Mouse (Mus musculus): ENCODE results near the gene Hspb2. TPM values are rescaled to one million over a fixed set of nuclear protein-coding genes. Genes with fewer than 3 reads are reported as not detected.
A peak's percentile ranks its signal among the peaks of the same experiment; 100 is the strongest.

The Hspb2 gene
- polyA plus RNA-seq, 1 experiment from 2014 or later, result 322 TPM

- peaks cover 16 to 43% of the 10 kb centered on the region in 2 experiments for H3K4me1 ChIP-seq (ENCODE audit: control insufficient read depth in 2 of 2, insufficient read depth in 2 of 2, low read length in 2 of 2)
- 0 out of 2 replicates have a peak, but pooled peaks cover 2% of the 10 kb centered on the region for H3K27me3 ChIP-seq (ENCODE audit: control insufficient read depth, insufficient read depth, low read length)
- no peaks in the 10 kb centered on the region for H3K9me3 ChIP-seq (ENCODE audit: control insufficient read depth, low read length)
- peaks cover 13% of the 10 kb centered on the region for H3K36me3 ChIP-seq (ENCODE audit: control insufficient read depth, insufficient read depth, low read length)
- ATAC-seq (ENCODE audit: insufficient number of reproducible peaks, insufficient read depth, low FRiP score, low read depth), result no peak
- 35% methylated on average over 6 of the region's 6 CpGs for WGBS
- H3K4me3 ChIP-seq (ENCODE audit: control insufficient read depth in 1 of 2, insufficient read depth in 1 of 2, low read depth in 1 of 2, low read length in 2 of 2), result peak overlapping the region; percentile 59 to 76
- peak overlapping the region; percentile 88 for H3K9ac ChIP-seq (ENCODE audit: low read length)
- H3K27ac ChIP-seq (replicated peaks in 1 of 2; ENCODE audit: control insufficient read depth in 1 of 2, insufficient read depth in 1 of 2, low read depth in 2 of 2, low read length in 2 of 2), result peak overlapping the region; percentile 99 to 100
- H3K4me2 ChIP-seq (ENCODE audit: low read length), result peak overlapping the region; percentile 79
Observed at GRCm38 (mm10) chr9:50750706-50751105, 1.4 kb downstream of the Hspb2 start.

- peak within 1 kb of the TSS; percentile 53 to 66 for H3K4me3 ChIP-seq (ENCODE audit: control insufficient read depth in 1 of 2, insufficient read depth in 1 of 2, low read depth in 1 of 2, low read length in 2 of 2)
- ATAC-seq (ENCODE audit: insufficient number of reproducible peaks, insufficient read depth, low FRiP score, low read depth), result no peak
- peak within 1 kb of the TSS; percentile 83 for H3K4me2 ChIP-seq (ENCODE audit: low read length)
- peak within 1 kb of the TSS; percentile 86 for H3K27ac ChIP-seq (replicated peaks in 1 of 2; ENCODE audit: control insufficient read depth in 1 of 2, insufficient read depth in 1 of 2, low read depth in 2 of 2, low read length in 2 of 2)
- H3K9ac ChIP-seq (ENCODE audit: low read length), result peak within 1 kb of the TSS; percentile 80
- H3K36me3 ChIP-seq (ENCODE audit: control insufficient read depth, insufficient read depth, low read length), result no peaks in the 10 kb centered on the region
- peaks cover 8 to 34% of the 10 kb centered on the region in 2 experiments for H3K4me1 ChIP-seq (ENCODE audit: control insufficient read depth in 2 of 2, insufficient read depth in 2 of 2, low read length in 2 of 2)
- H3K9me3 ChIP-seq (ENCODE audit: control insufficient read depth, low read length), result no peaks in the 10 kb centered on the region
- H3K27me3 ChIP-seq (ENCODE audit: control insufficient read depth, insufficient read depth, low read length), result 0 out of 2 replicates have a peak, but pooled peaks cover 2% of the 10 kb centered on the region
- 4% methylated on average over 19 of the region's 19 CpGs for WGBS
Observed at GRCm38 (mm10) chr9:50746214-50746677, 5.9 kb downstream of the Hspb2 start, which contains the start of gene 2310030G06Rik. Gene 2310030G06Rik, minus strand, starts transcription at chr9:50746536.

- 19% methylated on average over 7 of the region's 7 CpGs for WGBS
- peak overlapping the region; percentile 80 for H3K9ac ChIP-seq (ENCODE audit: low read length)
- ATAC-seq (ENCODE audit: insufficient number of reproducible peaks, insufficient read depth, low FRiP score, low read depth), result no peak
- 0 out of 2 replicates have a peak, but pooled peaks cover 2% of the 10 kb centered on the region for H3K27me3 ChIP-seq (ENCODE audit: control insufficient read depth, insufficient read depth, low read length)
- H3K4me2 ChIP-seq (ENCODE audit: low read length), result peak overlapping the region; percentile 83
- no peaks in the 10 kb centered on the region for H3K9me3 ChIP-seq (ENCODE audit: control insufficient read depth, low read length)
- H3K36me3 ChIP-seq (ENCODE audit: control insufficient read depth, insufficient read depth, low read length), result no peaks in the 10 kb centered on the region
- H3K4me1 ChIP-seq (ENCODE audit: control insufficient read depth in 2 of 2, insufficient read depth in 2 of 2, low read length in 2 of 2), result peaks cover 8 to 34% of the 10 kb centered on the region in 2 experiments
- peak overlapping the region; percentile 53 to 66 for H3K4me3 ChIP-seq (ENCODE audit: control insufficient read depth in 1 of 2, insufficient read depth in 1 of 2, low read depth in 1 of 2, low read length in 2 of 2)
- H3K27ac ChIP-seq (replicated peaks in 1 of 2; ENCODE audit: control insufficient read depth in 1 of 2, insufficient read depth in 1 of 2, low read depth in 2 of 2, low read length in 2 of 2), result peak overlapping the region; percentile 86
Observed at GRCm38 (mm10) chr9:50745806-50746205, 6.3 kb downstream of the Hspb2 start.

- Histone ChIP-seq H3K27me3 (ENCODE audit: control insufficient read depth, insufficient read depth, low read length) (0 out of 2 replicates have a peak, but pooled peaks cover 2% of the 10 kb centered on the region), H3K9ac (ENCODE audit: low read length) (no peak overlapping the region), H3K36me3 (ENCODE audit: control insufficient read depth, insufficient read depth, low read length) (no peaks in the 10 kb centered on the region), H3K9me3 (ENCODE audit: control insufficient read depth, low read length) (no peaks in the 10 kb centered on the region), H3K27ac (replicated peaks in 1 of 2; ENCODE audit: control insufficient read depth in 1 of 2, insufficient read depth in 1 of 2, low read depth in 2 of 2, low read length in 2 of 2) (0 out of 4 replicates have a peak overlapping the region, but pooled peaks of 1 of the 2 experiments have one; percentile 9), H3K4me1 (ENCODE audit: control insufficient read depth in 2 of 2, insufficient read depth in 2 of 2, low read length in 2 of 2) (peaks cover 8 to 38% of the 10 kb centered on the region in 2 experiments; a peak in 3 of 4 replicates), H3K4me3 (ENCODE audit: control insufficient read depth in 1 of 2, insufficient read depth in 1 of 2, low read depth in 1 of 2, low read length in 2 of 2) (no peak overlapping the region), H3K4me2 (ENCODE audit: low read length) (no peak overlapping the region)
- WGBS, result 56% methylated on average over 2 of the region's 2 CpGs
- no peak for ATAC-seq (ENCODE audit: insufficient number of reproducible peaks, insufficient read depth, low FRiP score, low read depth)
Observed at GRCm38 (mm10) chr9:50742744-50743143, 9.4 kb downstream of the Hspb2 start.

GRCm38 (mm10) chr9:50742261-50742660 is 9.9 kb downstream of the Hspb2 start:
- 0 out of 4 replicates have a peak overlapping the region, but pooled peaks of 1 of the 2 experiments have one; percentile 9 for H3K27ac ChIP-seq (replicated peaks in 1 of 2; ENCODE audit: control insufficient read depth in 1 of 2, insufficient read depth in 1 of 2, low read depth in 2 of 2, low read length in 2 of 2)
- H3K4me3 ChIP-seq (ENCODE audit: control insufficient read depth in 1 of 2, insufficient read depth in 1 of 2, low read depth in 1 of 2, low read length in 2 of 2), result no peak overlapping the region
- WGBS, result 70% methylated on average over 3 of the region's 3 CpGs
- no peaks in the 10 kb centered on the region for H3K36me3 ChIP-seq (ENCODE audit: control insufficient read depth, insufficient read depth, low read length)
- no peak overlapping the region for H3K4me2 ChIP-seq (ENCODE audit: low read length)
- 0 out of 2 replicates have a peak, but pooled peaks cover 2% of the 10 kb centered on the region for H3K27me3 ChIP-seq (ENCODE audit: control insufficient read depth, insufficient read depth, low read length)
- no peaks in the 10 kb centered on the region for H3K9me3 ChIP-seq (ENCODE audit: control insufficient read depth, low read length)
- H3K4me1 ChIP-seq (ENCODE audit: control insufficient read depth in 2 of 2, insufficient read depth in 2 of 2, low read length in 2 of 2), result peaks cover 8 to 34% of the 10 kb centered on the region in 2 experiments; a peak in 3 of 4 replicates
- H3K9ac ChIP-seq (ENCODE audit: low read length), result no peak overlapping the region
- ATAC-seq (ENCODE audit: insufficient number of reproducible peaks, insufficient read depth, low FRiP score, low read depth), result no peak

- Histone ChIP-seq H3K36me3 (ENCODE audit: control insufficient read depth, insufficient read depth, low read length) (no peaks in the 10 kb centered on the region), H3K4me1 (ENCODE audit: control insufficient read depth in 2 of 2, insufficient read depth in 2 of 2, low read length in 2 of 2) (peaks cover under 1 to 24% of the 10 kb centered on the region in 2 experiments; a peak in 3 of 4 replicates), H3K4me2 (ENCODE audit: low read length) (no peak overlapping the region), H3K27me3 (ENCODE audit: control insufficient read depth, insufficient read depth, low read length) (0 out of 2 replicates have a peak, but pooled peaks cover 2% of the 10 kb centered on the region), H3K9ac (ENCODE audit: low read length) (no peak overlapping the region), H3K9me3 (ENCODE audit: control insufficient read depth, low read length) (no peaks in the 10 kb centered on the region), H3K27ac (replicated peaks in 1 of 2; ENCODE audit: control insufficient read depth in 1 of 2, insufficient read depth in 1 of 2, low read depth in 2 of 2, low read length in 2 of 2) (no peak overlapping the region), H3K4me3 (ENCODE audit: control insufficient read depth in 1 of 2, insufficient read depth in 1 of 2, low read depth in 1 of 2, low read length in 2 of 2) (no peak overlapping the region)
- no peak for ATAC-seq (ENCODE audit: insufficient number of reproducible peaks, insufficient read depth, low FRiP score, low read depth)
- WGBS, result 78% methylated on average over 14 of the region's 14 CpGs
Observed at GRCm38 (mm10) chr9:50740867-50741784, 11.0 kb downstream of the Hspb2 start.

Data from heart, embryonic 14.5 days (tissue).